Mouse (Mus musculus): ENCODE measurements around the gene Usmg5. TPM values are rescaled to one million over a fixed set of nuclear protein-coding genes. Genes with fewer than 3 reads are reported as not detected.
"Not testable (repeated sequence)": the region's sequence is repeated elsewhere in the genome, so short reads cannot be mapped to it uniquely, and the experiment has no call there.

The Usmg5 gene
- 939 and 985 TPM in 2 replicates for total RNA-seq (2021)
- long read RNA-seq, experiment 1, transcript Usmg5-201 (4 exons, 362 nt): major isoform, 519 of 543 reads
- long read RNA-seq, experiment 1, partial matches to known transcripts: 7 of 543 reads
- long read RNA-seq, experiment 1, other reads (novel, unspliced or antisense): 15 of 543 reads
- long read RNA-seq, experiment 2, transcript Usmg5-201 (4 exons, 362 nt): major isoform, 810 of 848 reads
- long read RNA-seq, experiment 2, partial matches to known transcripts: 18 of 848 reads
- long read RNA-seq, experiment 2, other reads (novel, unspliced or antisense): 18 of 848 reads

- peak; percentile 98 for DNase-seq
Measured at GRCm38 (mm10) chr19:47090550-47091156, at the start of gene Usmg5, which contains the start of gene Pdcd11. Usmg5 (minus strand) TSS chr19:47090647. Pdcd11 (plus strand) TSS chr19:47090768.

- not testable (repeated sequence) for DNase-seq
Measured at GRCm38 (mm10) chr19:47139611-47140010, 49.2 kb upstream of the Usmg5 start.

- peak; percentile 74 for DNase-seq
Measured at GRCm38 (mm10) chr19:47137771-47138421, 47.4 kb upstream of the Usmg5 start, which contains the start of gene Calhm2. Calhm2 (minus strand) TSS chr19:47138294.

GRCm38 (mm10) chr19:47137051-47137581 lies 46.7 kb upstream of the Usmg5 start:
- DNase-seq: peak; percentile 65

- no peak for DNase-seq
Measured at GRCm38 (mm10) chr19:47136170-47136569, 45.7 kb upstream of the Usmg5 start.

- no peak for DNase-seq
Measured at GRCm38 (mm10) chr19:47135568-47135967, 45.1 kb upstream of the Usmg5 start.

- no peak for DNase-seq
Measured at GRCm38 (mm10) chr19:47133161-47133560, 42.7 kb upstream of the Usmg5 start.

GRCm38 (mm10) chr19:47130551-47131125 lies 40.2 kb upstream of the Usmg5 start:
- peak; percentile 30 for DNase-seq

- DNase-seq: no peak
Measured at GRCm38 (mm10) chr19:47128835-47129234, 38.4 kb upstream of the Usmg5 start.

GRCm38 (mm10) chr19:47128164-47128563 lies 37.7 kb upstream of the Usmg5 start:
- DNase-seq: no peak

GRCm38 (mm10) chr19:47122802-47123201 lies 32.4 kb upstream of the Usmg5 start:
- peak; percentile 34 for DNase-seq

GRCm38 (mm10) chr19:47121054-47121453 lies 30.6 kb upstream of the Usmg5 start:
- DNase-seq: no peak

GRCm38 (mm10) chr19:47118634-47119033 lies 28.2 kb upstream of the Usmg5 start:
- DNase-seq: no peak

GRCm38 (mm10) chr19:47104641-47105271 lies 14.3 kb upstream of the Usmg5 start:
- no peak for DNase-seq

GRCm38 (mm10) chr19:47101080-47101479 lies 10.6 kb upstream of the Usmg5 start:
- no peak for DNase-seq

GRCm38 (mm10) chr19:47089718-47090525 lies 525 bp downstream of the Usmg5 start:
- DNase-seq: peak; percentile 50

- DNase-seq: peak; percentile 17
Measured at GRCm38 (mm10) chr19:47088226-47088625, 2.2 kb downstream of the Usmg5 start.

- DNase-seq: peak; percentile 93
Measured at GRCm38 (mm10) chr19:47067924-47068611, 22.4 kb downstream of the Usmg5 start.

GRCm38 (mm10) chr19:47067096-47067882 lies 23.2 kb downstream of the Usmg5 start, which contains the start of gene Taf5:
Taf5 (plus strand) TSS chr19:47067746.
- peak; percentile 99 for DNase-seq

GRCm38 (mm10) chr19:47065860-47066259 lies 24.6 kb downstream of the Usmg5 start:
- no peak for DNase-seq
